Mouse (Mus musculus): ENCODE results near the gene Tbc1d1.

DNA sequence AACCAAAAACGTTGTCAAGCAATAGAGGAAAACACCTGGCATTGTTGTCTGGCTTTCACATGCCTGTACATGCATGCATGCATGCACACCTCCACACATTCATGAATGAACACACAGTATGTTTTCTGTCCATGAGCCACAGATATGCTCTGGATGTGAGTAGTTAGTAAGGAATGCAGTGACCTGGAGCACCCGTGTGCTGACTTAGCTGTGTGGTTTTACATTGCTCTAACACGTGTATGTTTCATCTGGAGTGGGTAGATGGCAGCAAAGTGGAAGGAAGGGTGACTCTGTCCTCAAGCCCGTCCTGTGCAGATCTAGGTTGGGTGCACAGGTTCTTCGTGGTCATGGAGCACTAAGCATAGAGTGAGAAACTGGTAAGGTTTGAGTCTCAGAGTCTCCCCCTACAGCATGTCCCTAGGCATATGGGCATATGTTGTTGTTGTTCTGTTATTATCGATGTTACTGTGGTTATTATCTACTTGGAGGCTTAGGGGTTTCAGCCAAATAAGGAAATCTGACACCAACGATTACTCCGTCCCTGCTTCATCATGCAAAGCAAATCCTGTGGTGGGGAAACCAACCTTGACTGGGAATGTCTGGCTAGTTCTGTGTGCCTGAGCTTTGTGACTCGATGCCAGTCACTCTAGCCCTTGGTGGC lies 86.8 kb downstream of the Tbc1d1 start:
- TF ChIP-seq CTCF (IDR thresholded peaks at IDR 0.05; ENCODE audit: insufficient read depth, low read length), result no peak
- no peak for TF ChIP-seq POLR2A (IDR thresholded peaks at IDR 0.05; ENCODE audit: borderline replicate concordance, extremely low read depth, low read depth, low read length)

Data from lung, adult 2 months (tissue).